Mouse (Mus musculus) 3T3-L1 (cell line): ENCODE measurements around the gene Rere.

Experiments
- DNase-seq: peaks from one replicate; pipeline ENCODE4 v3.0.0-alpha.2; 2015; ENCODE audit warnings: low read depth, low spot score

The Rere gene

DNA sequence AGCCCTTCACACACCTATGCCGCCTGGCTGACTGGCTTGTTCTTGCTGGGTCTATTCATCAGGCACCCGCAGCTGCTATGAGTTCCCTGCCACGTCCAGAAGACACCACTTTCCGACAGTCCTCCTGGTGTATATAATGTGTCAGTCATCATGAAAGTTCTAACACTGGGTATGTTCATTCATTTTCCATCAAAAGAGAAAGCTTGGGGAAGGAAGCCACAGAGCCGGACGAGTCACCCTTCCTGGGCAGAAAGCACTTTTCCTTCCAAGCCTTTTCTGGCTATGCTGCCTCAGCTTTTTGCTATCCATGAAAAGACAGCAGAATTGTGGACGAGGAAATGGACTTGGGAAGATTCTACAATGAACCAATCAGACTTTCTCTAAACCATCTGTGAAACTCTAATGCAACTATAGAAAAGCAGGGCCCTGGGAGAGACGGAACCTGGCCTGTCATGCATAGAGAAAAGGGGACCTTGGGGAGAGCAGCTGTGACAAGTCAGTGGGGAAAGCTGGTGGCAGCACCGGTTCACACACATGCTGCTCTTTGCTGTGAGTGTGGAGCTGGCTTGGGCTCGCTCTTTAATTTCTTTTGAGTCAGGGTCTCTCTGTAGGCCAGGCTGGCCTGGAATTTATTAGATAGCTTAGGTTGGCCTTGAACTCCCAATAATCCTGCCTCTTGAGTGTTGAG, 139.3 kb downstream of the Rere start:
- peak; percentile 76 for DNase-seq

DNA sequence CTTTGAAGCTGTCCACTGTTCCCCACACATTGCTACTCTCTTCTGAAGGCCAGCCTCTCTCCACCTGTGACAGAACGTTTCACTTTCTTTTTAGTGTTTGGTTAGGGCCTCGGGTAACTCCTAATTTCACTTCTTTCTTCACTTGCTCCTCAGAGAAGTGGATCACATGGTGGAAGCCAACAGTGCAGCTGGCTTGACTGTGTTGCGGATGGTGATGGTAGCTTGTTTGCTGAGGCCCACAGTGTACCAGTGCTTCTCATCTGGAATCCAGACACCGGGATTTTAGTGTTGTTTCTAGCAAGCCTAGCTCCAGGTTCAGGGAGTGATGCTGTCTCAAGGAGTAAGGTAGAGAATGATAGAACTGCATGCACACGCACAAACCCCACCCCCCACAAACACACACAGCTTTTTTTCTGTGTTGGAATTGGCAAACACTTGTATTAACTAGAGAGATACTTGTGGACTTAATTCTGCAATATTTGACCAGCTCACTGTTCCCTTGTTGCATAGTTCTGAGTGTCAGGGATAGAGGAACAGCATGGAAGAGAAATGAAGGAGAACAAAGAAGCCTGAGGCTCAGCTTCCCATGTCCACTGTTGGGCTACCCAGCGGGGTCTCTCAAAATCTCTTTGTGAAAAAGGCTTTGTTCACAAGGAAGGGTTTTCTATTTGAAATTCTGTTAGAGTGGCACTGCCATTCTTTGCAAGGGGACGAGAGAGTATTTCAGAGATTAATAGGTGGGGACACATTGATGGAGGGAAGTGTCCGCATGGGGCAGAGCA, 144.8 kb downstream of the Rere start:
- no peak for DNase-seq

DNA sequence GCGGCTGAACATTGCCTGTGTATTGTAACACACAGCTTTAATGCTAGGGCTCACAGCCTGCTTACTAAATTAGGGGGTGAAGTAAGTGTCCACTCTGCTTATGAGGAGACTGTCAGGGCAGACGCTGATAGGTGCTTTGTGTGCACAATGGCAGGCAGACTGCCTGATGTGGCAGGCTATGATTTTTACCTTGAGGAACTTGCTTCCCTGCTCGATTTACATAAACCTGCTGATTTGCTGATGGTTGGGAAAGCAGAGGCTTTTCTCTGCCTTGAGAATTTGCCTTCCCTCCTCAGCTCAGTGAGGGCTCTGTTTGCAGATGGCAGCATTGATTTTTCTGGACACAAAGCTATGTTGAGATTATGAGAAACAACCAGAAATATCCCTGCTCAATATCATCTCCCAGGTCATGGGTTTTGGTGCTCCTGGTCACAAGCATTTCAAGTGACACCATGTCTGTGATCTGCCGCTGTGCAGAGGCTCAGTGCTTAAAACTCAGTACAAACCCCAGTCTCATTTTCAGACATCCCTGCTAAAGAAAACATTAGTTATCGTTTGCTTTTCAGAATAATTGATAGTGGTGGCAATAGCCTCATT, 145.5 kb downstream of the Rere start:
- no peak for DNase-seq

DNA sequence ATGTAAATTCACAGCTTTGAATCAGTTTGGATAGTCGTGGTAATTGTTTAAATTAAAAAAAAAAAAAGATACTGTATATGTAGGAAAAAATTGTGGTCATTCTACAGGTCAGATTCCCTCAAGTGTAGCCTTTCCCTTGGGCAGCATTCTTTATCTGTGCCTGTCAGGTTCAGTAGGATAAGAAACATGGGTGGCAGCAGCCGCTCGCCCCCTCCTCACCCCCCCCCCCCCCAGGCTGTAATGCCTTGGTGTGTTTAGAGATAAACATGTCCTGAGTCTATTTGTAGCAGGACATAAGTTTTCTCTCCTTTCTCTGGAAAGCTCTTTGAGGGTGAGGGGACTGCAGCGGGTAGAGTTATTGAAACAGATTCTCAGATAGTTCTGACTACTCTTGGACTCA, 147.3 kb downstream of the Rere start:
- no peak for DNase-seq

DNA sequence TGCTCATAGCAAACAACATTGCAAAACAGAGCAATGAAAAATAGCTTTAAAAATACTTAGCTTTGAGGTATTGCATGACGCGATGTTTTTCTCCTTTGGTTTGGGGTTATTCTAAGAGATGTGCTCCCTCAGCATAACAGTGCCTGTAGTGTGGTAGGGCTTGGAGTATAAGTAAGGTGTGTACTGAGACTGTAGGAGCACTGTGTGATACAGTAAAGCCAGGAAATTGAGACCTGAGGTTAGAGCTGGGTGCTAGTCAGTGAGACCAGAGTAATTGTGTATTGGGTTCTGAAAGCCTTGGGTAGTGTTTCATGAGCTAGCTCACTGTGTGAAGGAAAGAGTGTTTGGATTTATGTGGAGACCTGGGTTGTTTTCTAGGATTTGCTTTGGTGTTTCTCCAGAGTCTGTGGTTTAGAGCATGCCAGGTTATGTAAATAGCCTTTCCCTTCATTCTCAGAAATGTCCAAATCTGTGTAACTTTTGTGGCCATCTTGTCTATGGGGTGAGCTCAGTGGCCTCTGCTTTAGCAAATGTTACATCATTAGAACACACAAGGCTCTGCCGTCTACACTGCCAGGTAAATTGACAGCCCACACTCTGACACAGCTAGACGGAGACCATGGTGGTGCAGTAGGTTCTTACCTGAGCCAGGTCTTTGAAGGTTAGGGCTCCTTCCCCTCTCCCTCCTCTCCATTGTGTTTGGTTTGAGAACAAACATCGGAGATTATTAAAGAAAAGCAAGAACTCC, 152.6 kb downstream of the Rere start:
- no peak for DNase-seq

DNA sequence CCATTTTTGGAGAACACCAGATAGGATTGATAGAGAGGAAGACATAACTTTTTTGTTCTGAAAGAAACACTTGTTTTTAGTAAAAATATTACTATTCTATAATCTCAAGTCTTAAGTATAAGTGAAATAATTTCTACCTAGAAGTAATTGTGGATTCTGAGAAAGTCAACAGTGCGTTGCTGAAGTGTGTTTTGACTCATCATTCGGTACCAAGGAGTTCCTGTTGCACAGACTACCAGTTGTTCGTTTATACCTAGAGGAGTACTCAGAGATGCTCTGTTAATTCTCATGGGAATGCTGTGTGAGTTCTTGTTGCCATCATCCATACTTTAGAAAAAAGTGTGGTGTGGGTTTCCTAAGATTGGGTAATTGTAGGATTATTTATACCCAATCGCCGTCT, 154.1 kb downstream of the Rere start:
- no peak for DNase-seq

DNA sequence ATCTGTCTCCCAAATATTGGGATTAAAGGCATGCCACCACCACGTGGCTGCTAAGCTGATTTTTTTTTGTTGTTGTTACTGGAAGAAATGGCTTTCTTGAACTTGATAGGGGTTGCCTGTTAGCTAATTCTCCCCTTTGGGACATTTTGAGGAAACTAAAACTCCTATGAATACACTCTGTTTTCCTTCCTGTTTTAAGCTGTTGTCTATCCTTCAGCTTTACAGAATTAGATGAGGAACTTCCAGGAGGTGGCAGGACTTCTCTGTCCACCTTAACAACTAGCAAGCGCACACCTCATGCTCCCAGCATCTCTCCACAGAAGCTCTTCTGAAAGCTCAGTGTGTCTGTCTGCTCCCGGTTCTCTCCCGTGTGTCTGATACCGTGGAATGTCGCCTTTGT, 157.2 kb downstream of the Rere start:
- DNase-seq: no peak

DNA sequence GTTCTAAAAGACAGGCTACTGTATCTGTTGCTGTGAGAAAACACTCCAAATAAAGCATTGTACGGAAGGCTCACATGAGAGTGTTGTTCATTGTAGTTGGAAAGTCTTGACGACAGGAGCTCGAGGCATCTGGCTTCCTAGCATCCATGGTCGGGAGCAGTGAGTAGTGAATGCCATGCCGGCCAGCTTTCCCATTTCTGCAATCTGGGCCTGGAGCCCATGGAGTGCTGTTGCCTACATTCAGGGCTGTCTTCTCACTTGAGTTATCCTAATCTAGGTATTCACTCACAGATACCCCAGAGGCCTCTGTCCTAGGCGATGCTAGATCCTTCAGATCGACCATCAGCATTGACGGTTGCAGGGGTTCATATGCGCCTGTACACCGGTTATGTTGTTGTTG, 160.5 kb downstream of the Rere start:
- no peak for DNase-seq

DNA sequence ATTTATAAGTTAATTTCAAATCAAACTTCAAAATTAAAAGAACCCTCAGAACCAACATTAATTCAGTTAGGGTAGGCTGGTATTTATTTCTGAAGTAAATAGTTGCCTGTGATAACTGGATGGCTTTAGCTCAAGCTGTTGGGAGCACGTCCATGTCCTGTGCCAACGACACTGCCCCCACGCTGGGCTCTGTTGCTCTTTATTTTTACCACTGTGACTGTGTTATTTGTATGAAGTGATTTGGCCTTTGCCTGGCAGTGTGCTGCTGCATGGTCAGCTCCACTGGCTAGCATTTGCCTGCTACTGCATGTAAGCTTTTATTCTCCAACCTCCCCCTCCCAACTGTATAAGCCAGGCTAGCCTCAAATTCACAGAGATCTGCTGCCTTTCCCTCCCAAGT, 162.6 kb downstream of the Rere start:
- no peak for DNase-seq

DNA sequence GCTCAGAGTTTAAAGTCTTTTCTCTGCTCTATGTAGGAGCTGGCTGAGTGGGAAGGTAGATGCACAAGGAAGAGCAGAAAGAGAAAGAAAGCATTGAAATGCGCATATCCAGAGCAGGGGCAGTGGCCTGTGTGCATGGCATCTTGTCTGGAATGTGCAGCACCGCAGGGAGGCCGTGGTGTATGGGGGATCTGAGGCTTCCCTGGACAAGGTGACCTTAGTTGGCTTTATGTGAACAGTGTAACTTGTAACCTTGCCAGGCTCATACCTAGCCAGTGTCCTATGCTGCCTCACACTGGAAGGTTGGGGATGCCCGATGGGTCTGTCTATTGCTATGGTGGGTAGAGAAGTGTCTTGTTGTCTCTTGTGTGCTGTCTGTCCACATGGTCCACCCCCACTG, 165.2 kb downstream of the Rere start:
- no peak for DNase-seq

DNA sequence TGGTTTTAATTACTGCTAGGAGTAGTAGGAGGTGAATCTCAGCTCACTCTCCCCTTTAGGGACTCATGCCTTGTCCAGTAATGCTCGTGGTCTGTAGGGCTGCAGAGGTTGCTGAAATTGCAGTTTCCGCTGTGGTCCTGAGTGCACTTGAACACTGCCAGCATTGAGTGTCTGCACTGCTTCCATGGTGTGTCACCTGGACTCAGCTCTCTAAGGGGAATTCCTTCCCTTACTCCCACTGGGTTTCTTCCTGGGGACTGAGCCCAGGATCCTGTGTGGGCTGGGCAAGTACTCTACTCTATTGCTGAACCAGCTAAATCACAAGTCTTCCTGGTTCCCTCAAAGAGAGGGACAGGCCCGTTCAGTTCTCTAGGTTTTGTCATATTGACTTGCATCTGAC, 166.1 kb downstream of the Rere start:
- DNase-seq: peak; percentile 47

DNA sequence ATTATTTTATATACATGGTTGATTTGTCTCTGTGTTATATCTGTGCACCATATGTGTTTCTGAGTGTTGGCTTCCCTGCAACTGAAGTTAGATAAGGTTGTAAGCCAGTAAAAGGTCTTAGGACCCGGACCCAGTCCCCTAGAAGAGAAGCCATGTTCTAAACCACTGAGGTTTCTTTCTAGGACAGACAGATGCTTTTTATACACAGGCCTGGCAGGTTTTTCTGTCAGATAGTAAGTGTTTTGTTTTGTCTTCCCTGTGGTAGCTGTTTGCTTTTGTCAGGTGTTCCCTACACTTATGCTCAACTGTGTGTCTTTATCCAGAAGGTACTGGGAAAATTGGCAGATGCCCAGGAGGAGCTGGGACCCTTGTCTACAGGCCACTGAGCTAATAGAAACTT, 167.0 kb downstream of the Rere start:
- DNase-seq: no peak

DNA sequence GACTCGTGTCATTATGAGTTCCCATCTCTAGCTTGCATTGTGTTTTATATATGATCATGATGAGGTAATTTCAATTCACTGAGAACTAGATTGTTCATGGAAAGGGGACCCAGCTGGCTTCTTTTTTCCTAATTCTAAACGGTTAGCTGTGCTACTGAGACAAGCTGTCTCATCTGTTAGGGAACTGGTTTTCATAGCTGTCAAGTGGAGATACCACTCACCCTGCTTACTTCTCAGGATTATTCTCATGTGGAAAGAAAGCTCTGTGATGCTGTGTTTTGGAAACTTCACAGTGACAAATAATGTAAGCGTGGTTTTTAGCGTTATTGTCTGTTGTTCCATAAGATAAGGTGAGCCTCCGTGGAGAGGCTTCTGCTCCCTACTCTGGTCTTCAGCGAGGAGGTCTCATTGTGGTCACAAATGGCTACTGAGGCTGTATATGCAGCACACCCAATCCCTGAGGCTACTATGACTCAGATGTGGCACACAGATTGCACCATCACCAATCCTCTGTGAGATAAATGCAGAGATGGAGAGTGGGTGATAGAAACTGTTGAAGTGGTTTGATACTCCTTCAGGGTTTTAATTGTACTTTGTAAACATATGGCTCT, 168.7 kb downstream of the Rere start:
- DNase-seq: peak; percentile 88

DNA sequence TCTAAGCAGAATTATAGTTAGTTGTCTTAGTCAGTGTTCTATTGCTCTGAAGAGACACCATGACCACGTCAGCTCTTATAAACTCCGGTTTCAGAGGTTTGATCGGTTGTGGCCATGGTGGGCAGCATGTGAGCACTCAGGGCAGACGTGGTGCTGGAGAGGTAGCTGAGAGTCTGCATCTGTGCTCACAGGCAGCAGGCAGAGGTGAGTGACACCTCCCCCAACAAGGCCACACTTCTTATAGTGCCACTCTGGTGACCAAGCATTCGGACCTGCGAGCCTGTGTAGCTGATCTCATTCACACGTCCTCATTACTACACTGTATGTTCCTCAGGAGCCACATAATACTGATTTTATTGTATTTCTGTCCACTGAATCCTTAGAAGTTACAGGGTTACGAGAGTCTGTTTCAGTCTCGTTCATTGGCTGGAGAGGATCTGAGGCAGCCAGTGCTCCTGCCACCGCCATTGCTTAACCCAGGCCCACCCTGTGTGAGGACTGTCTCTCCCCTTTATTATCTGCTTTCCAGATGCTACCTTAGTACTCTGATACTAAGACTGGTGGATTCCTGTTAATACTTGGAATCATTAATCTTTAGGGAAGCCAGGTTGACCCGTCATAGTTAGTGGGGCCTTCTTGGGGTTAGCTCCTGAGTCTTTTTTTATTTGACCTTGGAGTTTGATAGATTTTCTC, 170.9 kb downstream of the Rere start:
- DNase-seq: no peak

DNA sequence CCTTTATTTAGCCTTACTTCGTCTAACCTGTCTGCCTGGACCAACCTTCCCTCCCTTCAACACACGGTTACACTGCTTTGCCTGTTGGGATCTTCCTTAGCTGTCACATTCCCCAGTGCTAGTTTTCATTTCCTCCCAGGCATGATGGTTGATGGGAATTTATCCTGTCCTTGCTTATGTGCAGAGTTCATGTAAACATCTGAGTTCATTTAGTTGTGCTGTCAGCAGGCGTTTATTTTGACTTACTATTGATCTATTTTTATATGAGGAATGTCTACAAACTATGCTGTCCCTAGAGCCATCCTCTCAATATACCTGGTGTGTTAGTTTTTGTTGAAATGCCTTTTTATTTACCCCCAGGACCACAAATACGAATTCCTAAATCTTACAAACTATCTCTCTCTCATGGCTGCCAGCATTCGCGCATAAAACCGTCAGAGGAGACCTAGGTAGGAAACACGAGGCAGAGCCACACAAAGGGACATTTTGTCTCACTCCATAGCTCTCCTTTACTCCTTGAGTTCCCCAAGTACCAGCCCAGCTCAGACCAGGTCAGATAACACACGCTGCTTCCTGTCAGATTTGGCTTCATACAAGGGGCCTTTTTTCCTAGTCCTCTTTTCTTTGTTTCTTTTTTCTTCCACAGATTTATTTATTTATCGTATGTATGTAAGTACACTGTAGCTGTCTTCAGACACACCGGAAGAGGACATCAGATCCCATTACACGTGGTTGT, 173.3 kb downstream of the Rere start:
- DNase-seq: no peak

DNA sequence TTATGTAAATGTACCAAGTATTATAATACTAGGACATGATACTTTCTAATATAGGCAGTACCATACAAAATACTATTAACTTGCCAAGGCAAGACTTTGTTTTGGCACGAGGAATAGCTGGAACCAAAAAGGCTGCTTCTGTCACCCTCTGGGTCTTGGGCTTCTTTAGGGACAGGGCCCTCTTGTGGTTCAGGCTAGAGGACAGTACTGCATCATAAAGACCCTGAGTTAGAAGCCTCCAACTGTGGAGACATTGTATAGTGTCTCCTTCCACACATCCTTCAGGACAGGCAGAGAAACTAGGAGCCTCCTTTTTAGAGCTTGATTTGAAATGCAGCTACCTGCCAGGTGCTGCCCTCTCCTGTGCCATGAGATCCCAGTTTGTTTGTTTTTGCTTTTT, 174.3 kb downstream of the Rere start:
- DNase-seq: no peak

DNA sequence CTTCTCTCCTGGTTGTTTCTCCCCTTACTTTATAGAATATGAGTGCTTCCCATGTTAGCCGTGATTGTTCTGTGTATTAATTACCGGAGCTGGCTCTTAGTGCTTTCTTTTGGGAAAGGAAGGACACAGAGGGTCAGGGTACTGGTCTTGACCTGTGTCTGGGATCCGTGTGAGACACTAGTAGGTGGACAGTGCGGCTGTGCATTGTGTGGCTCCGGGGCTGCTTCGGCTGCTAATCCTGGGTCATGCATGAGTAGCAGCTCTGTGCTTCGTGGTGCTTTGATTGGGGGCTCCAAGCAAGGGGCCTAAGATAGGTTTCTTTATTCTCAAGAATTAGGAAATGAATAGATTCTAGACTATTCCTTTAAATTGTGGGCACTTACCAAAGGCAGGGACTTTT, 175.0 kb downstream of the Rere start:
- no peak for DNase-seq

DNA sequence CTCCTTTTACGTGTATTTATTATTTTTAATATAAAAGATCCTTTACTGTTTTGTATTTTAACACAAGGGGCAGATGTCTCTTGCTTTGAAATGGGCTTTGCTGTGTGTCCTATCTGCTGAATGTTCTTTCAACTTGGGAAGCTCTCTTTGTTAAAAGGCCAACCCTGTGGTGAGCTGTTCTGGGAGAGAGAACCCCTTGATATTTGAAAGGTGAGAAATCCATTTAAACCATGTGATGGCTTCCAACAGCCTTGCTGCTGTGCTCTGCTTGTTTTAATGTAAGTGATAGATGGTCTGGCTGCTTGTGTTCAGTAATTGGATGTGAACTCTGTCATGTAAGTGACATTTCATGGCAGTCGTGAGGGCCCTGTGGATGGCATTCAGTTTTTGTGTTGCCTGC, 175.4 kb downstream of the Rere start:
- DNase-seq: no peak

DNA sequence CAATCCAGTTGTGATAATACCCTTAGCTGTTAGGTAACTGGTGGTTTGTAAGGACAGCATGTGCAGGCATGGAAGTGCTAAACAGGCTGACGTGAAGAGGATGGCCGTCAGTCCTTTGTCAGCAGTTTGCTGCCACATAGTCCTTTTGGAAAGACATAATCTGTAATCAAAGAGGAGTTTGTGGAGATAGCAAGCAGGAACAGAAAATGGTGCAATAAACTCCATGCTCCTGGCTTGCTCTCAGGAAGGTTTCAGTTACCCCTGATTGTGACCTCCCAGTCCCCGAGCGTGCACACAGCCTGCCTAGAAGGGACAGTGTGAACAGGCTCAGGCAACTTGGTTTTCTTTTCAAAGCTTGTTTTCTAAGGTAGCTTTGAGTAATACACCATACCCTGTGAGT, 175.9 kb downstream of the Rere start:
- no peak for DNase-seq

DNA sequence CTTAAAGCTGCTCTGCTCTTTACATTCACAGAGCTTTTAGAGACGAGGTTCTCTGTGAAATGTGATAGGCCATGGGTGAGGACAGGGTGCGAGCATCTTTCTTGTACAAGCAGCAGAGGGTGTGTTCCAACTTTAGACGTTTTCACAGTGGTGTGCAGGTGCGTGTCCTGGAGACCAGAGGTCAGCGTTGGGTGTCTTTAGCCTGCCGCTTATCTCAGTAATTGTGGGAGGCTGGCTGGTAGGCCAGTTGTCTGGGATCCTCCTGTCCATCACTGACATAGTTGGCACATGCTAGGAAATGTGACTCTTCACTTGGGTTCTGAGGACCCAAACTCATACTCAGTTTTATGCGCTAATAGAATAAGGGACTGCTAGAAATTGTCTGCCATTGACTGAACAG, 176.3 kb downstream of the Rere start:
- no peak for DNase-seq
